Mouse (Mus musculus): Measurements from ENCODE around the gene Bcam.
A peak's percentile ranks its signal among the peaks of the same experiment; 100 is the strongest.
"Not testable (repeated sequence)": the region's sequence is repeated elsewhere in the genome, so short reads cannot be mapped to it uniquely, and the experiment has no call there.

Gene Bcam

DNA sequence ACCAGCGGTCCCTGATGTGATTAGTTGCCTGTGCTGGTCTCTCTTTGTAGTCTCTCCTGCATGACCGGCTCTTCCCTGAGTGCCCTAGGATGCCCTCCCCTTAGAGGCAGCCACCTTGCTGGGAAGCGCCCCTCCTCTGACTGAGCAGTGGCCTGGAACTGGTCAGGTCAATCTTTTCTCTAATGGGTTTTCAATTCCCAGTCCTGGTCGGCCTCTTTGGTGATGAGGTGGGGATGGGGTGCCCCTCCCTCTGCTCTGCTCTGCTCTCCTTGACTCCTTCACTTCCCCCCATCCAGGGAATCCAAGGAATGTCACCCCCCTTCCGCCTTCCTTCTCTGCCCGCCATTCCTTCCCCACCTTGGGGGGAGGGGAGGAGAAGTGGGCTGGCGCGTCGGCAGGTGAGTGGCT, at the start of gene Bcam:
Bcam (minus strand) TSS at position 33 of the 408 bp plus-strand sequence.
- no peak for DNase-seq

DNA sequence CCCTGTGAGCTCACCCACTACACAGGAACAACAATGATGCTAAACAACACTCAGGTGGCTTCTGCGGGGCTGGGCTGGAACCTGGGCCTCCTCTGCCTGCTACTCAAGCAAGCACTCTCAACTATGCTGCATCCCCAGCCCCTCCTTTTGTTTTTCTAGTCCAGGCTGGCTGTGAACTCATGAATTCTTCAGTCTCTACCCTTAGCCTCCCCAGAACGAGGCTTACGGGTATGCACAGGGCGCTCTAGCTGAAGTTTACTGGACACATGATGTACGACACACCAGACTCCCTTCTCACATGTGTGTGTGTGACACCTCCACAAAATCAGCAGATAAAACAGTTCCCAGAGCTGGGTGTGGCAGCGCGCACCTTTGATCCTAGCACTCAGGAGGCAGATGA, 48.1 kb upstream of the Bcam start:
- DNase-seq, result no peak

DNA sequence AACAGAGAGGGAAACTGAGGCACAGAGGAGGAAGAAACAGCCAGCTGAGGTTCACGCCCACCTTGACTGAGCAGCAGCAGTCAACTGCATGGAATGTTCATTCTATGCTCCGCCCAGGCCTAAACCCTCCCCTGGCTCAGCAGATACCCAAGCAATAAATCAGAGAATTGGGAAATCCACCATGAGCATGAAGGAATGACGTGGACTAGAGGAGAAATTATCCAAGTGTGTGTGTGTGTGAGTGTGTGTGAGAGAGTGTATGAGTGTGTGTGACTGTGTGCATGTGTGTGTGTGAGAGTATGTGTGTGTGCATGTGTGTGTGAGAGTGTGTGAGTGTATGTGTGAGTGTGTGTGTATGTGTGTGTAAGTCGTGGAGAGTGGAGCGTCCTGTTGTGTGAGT, 47.6 kb upstream of the Bcam start:
- no peak for DNase-seq

DNA sequence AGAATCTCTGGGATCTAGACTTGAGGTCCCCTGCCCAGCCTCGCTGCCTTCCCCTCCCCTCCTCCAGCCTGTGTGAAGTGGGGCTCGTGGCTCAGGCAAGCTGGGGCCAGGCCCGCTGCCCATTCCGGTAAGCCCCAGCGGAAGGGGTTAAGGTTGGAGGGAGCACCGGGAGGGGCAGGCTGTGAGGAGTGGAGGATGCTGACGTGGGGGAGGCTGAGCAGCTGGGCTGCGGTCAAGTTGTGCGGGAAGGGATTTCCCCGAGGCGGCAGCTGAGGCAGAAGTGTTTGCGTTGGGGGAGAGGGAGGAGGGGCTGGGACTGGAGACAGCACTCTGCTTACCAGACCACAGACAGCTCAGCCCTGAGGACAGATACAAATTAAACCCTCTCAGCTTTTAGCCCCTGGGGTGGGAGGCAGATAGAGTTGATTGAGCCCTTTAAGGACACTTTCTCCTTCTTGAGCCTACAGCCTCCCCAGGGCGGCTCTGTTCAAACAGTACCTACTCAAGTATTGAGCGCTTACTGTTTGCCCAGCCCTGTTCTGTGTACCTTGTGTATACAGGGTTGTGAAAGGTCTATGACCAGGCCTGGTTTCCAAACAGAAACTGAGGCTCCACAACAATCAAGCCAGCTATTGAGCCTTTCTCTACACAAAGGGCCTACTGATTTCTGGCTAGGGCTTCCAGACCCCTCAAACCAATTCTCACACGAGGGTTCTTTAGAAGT, 46.7 kb upstream of the Bcam start:
- peak; percentile 33 for DNase-seq

DNA sequence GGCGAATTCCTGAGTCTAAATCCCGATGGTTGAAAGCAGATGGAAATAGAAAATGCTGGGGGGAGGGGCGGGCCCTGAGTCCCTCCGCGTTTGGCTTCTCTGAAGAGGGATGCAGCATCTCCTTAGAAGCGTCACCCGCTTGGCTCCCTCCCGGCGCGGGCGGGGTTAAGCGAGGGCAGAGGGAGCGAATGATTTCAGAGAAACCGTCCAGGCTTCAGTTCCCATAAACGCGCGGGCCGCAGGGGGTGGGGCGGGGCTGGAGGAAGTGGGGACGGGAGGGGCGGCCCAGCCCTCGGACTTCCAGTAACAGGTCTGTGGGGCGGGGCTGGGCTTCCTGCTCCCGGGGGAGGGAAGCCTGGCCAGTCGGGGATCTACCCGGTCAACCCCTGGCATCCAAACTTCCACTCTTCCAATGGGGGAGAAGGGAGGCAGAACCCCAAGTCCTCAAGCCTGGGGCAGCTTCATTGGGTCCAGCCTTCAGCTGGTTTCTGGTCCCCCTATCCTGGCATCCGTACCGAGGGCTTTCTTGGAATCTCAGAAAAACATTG, 45.5 kb upstream of the Bcam start:
- DNase-seq, result peak; percentile 38

DNA sequence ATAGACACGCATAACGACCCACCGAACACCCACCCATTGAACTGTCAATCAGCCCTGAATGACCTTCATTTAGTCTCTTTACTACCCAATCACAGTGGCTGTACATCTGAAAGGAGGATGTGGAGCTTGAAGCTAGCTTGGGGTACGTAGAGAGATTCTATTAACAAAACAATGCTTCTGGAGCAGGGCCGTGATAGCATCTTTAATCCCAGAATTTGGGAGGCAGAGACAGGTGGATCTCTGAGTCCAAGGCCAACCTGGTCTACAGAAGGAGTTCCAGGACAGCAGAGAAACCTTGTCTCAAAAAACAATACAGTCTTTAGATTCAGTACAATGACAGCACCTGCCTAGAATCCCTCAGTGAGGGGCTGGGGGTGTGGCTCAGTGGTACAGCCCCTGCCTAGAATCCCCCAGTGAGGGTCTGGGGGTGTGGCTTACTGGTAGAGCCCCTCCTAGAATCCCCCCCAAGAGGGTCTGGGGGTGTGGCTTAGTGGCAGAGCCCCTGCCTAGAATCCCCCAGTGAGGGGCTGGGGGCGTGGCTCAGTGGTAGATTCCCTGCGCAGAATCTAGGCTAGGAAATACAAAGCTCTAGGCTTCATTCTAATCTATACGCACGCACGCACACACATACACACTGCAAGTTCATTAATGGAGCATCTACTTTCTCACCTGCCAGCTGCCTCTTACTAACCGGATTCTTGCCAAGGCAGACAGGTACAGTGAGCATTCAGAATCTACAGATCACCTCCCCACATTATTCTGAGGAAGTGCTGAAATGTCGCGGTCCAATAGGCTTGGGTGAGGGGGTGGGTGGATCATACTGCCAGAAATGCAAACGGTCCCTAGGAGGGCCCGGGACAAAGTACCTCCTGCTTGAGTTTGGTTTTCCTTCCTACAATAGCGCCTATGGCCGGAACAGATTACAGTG, 44.7 kb upstream of the Bcam start:
- DNase-seq, result no peak

DNA sequence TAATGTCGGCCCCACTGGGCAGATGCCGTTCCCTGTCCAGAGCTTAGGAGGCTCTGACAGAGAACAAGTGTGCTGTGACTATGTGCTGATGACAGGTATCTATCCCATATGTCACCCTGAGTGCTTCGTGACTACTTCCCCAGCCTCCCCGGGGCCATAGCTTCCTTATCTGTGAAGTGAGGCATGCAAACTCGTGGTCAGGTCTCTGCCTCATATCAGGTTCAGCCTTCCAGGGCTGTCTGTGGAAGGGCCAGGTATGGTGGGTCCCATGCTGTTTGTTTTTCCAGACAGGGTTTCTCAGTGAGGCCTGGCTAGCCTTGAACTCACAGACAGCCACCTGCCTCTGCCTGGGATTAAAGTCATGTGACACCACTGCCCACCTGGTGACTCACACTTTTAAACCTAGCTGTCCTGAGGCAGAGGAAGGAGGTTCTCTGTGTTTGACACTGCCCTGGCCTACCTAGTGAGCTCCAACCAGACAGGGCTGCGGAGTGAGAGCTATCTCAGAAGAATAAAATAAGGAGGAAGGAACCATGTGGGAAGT, 42.8 kb upstream of the Bcam start:
- no peak for DNase-seq

DNA sequence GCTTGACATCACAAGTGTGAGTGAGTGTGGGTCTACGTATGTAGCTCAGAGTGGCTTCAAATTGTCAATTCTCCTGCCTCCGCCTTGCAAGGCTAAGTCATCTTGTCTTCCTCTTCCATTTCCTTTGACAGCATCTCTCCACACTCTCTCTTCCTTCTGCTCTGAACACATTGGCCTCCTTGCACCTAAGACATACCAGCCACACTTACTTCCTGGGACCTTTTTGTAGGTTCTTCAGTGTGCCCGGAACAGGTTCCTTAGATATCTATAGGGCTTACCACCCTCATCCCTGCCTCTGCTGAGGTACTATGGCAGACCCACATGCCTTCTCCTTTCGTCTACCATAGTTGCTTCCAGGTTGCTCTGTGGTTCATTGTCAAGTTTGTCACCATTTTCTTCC, 42.3 kb upstream of the Bcam start:
- DNase-seq, result no peak

DNA sequence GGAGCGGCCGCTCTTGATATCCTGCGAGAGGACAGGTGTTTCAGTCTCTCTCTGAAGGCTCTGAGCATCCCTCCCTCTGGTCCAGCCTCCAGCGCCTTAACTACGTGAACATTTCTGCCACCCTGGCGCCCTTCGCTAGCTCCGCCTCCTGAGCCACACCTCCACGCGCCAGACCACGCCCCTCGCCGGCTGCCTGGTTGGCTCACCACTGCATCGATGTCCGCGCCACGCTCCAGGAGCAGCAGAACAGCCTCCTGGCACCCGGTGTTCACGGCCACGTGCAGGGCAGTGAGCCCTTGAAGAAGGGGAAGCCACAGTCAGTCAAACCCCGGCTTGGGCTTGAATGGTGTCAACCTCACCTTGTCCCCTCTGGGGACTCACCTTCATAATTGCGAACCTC, 40.3 kb upstream of the Bcam start:
- DNase-seq, result no peak

DNA sequence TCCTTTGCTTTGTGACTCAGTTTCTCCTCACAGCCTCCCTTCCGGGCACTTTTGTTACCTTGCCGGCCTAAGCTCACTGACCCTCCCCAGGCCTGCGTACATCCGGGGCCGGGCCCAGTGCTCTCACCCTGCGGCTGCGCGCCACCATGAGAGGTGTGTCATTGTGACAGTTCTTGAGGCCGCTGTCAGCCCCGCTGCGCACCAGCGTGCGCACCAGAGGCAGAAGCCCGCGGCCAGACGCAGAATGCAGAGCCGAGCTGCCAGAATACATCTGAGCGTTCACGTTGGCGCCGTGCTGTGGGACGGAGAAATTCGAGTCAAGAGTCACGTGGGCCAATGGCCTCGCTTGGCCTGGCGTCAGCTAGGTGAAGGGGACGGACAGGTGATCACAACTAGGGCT, 38.6 kb upstream of the Bcam start:
- DNase-seq, result no peak

DNA sequence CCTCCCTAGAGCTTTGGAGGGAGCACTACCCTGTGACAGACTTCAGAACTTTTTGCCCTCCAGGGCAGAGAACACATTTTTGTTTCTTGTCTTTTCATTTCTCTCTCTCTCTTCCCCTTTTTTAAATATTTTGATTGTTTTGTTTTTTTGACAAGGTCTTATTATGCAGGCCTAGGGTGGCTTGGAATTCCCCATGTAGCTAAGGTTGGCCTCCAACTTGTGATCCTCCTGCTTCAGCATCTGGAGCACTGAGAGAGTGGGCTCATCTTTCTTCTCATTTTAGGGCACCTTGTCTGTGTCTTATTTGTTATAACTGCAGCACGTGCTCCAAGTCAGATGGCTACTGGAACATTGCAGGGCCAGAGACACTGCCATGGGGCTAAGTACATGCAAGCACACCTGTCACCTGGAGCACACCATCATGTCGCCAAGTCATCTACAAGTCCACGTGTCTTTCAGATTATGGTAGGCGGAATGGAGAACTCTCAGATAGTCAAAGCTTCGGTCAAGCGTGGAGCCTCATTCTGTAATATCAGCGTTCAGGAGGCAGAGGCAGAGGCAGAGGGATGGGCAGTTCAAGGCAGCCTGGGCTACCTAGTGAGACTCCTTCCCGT, 35.6 kb upstream of the Bcam start:
- no peak for DNase-seq

DNA sequence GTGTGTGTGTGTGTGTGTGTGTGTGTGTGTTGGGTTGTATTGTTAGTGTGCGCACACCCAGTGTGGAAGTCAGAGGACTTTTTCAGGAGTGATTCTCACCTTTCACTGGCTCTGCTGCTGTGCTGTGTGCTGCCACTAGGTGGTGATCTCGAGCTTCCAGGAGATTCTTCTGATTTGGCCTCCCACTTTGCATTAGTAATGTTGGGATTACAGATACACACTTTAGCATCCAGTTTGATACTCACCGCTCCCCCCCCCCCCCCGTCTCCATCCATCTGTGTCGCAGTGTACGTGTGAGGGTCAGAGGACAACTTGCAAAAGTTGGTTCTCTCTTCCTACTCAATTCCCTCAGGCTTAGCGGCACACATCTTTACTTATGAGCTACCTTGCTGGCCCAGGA, 32.2 kb upstream of the Bcam start:
- DNase-seq, result peak; percentile 54

DNA sequence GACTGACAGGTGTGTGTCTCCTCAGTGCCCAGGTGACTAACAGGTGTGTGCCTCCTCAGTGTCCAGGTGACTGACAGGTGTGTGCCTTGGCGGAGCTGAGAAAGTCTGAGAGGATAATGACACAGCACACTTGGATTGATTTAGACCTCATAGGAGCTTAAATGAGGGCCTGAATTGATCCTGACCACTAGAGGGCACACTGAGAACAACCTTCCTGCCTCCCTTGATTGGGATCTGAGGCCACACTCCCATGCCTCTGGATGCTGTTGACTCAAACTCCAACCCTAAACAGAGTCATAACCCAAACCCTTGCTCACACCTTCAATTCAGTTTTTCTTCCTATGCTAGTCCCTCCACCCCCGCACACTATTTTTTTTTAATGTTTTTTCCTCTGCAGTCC, 29.9 kb upstream of the Bcam start:
- no peak for DNase-seq

DNA sequence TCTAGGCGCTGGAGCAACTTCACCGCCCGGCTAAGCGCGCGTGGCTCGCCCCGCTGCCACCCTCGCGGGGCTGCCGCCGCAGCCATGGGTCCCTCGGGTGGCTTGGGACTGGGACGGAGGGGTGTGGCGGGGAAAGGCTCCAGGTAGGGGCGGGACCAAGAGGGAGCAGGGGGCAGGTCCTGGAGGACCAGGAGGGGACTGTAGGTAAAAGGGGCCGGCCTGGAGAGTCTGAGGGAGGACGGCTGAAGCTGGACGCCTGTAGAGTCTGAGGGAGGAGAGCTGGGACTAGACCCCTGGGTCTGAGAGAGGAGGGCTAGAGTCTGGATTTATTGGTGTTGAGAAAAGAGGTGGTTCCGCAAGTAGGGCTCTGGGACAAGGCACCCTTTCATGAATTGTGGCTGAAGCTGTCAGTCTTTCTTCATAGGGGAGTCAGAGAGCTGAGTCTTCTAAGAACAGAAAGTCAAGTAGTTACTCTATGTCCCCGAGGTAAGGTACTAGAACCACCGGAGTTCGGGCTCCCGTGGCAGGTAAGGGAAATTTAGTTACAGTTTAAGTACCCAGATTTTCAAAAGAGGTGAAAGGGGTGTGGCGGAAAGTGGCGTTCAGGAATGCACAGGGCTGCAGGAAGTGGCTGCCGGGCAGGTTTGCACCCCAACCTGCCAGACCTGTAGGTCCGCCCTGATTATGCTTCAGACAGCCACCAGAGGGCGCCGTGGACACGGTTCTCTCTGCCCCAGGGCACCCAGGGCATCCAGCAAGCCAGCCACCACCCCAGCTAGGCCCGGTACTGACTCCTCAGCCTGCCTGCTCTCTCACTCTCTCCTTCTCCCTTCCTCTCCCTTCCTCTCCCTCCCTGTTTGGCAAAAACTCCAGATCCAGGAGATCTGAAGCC, 26.1 kb upstream of the Bcam start, which contains the start of gene Cblc:
Cblc (minus strand) TSS at position 113 of the 892 bp plus-strand sequence.
- DNase-seq, result no peak

DNA sequence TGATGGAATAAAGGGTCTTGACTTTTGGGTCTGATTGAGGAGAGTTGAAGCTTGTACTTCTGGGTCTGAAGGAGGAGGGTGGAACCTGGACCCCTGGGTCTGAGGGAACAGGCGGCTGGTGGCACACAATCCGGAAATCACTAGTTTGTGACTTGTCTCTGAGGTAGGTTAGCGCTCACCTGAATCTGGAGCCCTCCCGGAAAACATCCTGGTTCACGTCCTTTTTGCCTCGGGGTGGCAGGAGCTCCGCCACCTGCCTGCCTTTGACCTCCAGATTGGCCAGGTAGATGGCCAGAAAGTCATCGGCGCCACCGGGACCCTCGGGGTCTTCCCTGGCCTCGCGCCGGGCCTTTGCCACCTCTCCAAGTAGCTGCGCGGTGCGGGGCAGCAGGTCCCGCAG, 25.4 kb upstream of the Bcam start:
- DNase-seq, result no peak

DNA sequence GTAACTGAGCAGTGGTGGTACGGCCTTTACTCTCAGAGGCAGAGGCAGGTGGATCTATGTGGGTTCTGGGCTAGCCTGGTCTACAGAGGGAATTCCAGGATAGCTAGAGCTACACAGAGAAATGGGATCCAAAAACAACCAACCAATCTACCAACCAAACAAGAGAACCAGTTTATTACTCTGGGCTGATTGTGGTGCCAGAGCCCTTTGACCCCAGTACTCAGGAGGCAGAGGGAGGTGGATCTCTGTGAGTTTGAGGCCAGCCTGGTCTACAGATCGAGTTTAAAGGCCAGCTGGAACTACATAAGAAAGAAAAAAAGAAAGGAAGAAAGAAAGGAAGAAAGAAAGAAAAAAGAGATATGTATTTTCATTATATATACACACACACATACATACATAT, 24.4 kb upstream of the Bcam start:
- no peak for DNase-seq

DNA sequence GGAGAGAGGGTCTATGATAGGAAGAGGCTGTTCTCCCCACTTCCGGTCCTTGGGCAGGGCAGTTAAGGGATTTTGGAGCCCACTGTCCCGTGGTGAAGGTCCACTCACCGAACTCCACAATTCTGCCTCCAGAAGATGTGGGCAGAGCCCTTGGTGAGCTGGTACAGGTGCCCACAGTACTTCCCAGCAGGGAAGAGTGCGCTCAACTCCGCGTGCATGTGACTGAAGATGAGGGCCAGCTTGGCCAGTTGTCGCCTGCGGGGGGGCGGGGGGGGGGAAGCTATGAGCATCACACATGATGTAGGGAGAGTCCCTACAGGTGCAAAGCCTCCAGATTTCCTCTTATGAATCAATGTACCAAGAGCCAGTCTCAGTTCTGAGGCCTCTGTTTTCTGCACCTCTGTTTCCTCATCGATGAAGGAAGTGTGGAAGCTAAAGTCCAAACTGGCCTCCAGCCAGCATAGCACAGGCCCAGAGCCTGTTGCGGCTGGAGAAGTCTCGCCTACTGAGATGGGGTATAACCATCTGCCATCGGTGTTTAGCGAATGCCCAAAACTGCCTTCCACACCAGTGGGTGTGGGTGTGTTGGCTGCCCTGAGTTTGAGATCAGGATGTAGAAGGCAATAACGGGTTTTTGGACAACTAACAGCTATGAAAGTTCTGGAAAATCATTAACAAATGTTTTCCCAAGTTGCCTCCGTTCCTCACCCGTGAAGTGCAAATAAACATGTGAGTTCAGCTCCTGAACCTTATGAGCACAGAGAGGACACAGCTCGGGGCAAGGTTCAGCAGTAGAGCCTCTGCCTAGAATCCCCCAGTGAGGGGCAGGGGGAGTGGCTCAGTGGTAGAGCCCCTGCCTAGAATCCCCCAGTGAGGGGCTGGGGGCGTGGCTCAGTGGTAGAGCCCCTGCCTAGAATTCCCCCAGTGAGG, 22.1 kb upstream of the Bcam start:
- no peak for DNase-seq

DNA sequence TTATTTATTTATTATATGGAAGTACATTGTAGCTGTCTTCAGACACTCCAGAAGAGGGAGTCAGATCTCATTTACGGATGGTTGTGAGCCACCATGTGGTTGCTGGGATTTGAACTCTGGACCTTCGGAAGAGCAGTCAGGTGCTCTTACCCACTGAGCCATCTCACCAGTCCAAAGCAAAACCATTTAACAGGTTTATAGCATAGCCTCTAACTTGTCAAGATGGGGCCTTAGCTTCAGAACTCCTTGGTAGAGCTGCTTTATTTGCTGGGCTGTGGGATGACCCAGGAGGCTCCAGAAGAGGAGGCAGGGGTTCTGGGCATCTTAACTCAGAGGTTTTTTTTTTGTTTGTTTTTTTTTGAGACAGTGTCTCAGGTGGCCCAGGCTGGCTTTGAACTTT, 20.7 kb upstream of the Bcam start:
- not testable (repeated sequence) for DNase-seq

DNA sequence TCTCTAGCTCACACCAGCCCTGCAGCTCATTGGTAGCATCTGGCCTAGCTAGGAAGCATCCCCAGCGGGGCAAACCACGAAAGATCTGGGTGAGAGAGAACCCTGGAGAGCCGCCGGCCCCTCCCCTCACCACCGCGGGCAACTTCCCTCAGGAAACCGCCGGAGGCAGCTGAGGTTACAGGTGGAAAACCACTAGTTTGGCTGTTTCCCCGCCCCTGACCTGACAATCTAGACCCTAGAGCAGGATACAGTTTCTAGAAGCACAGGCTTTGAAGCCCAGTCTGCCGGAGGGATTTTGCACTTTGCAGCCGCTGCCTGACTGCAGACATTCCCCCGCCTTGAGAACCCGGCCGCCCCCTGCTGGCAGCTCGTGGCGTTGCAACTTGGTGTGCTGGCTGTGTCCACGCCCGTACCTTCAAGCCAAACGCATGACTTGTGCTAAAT, 19.1 kb upstream of the Bcam start:
- peak; percentile 88 for DNase-seq

DNA sequence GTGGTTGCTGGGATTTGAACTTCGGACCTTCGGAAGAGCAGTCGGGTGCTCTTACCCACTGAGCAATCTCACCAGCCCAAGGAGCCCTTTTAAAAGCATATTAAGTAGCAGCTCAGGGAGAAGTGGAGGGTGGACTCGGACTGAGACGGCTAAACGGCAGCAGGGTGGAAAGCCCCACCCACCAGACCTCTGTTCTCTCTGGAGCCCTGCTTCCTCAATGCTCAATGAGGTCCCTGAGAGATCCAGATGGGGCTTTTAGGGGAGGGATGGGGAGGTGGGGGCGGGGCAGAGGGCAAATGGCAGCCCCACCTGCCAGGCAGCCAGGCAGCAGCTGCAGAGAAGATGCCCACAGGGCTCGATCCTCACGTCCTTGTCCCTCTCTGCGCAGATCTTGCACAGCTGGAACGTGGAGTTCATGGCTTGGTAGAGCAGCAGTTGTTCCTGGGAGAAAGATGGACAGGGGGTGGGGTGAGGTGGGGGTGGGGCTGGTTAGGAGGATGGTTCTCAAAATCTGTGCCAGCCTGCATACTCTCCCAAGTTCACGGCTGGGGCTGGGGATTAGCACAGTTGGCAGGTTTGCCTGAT, 15.2 kb upstream of the Bcam start:
- no peak for DNase-seq
